Mouse (Mus musculus) urinary bladder, adult 2 months (tissue): ENCODE measurements at regions not wholly inside any gene's neighbourhood (a gene's known extent, or its start where the extent isn't known, plus 50 kb on each side); places are given as distances from the start of the nearest gene placed in this dataset.

Experiments
- DNase-seq: peaks from one replicate; pipeline ENCODE4 v3.0.0; 2022; ENCODE audit warnings: low spot score

DNA sequence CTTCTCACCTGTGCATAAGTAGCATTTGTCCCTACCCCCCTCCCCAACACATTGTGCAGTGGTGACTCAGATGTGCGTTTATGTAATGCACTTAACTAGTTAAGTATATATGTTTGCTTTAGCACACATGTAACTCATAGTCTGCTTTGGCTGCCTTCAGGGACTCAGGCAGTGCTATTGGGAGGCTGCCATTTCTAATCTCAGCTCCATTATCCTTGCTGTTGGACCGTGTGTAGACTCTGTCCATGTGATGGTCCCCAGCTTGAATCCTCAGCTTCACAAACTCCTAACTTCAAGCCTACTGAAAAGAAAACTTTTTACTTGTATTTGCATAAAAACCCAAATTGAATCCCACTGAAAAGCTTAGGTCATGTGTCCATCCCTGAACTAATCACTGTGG is 194.7 kb upstream of the Ppp2r3a start:
- no peak for DNase-seq

DNA sequence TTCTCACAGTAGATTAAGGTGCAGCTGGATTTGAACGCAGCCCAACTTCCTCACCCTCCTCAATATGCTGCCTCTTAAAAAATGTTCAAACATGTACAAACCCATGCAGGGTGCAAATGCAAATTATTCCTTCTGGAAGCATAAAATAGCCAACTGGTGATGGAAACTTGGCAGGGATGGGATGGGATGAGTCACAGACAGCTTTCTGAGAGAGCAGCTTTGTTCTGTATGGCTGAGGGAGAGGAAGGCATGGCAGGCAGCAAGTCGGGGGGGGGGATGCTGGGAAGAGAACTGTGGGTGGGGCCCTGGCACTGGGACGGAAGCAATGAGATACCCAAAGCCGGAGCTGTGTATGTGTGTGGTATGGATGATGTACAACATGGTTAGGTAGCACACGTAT is 194.2 kb upstream of the Ppp2r3a start:
- no peak for DNase-seq

DNA sequence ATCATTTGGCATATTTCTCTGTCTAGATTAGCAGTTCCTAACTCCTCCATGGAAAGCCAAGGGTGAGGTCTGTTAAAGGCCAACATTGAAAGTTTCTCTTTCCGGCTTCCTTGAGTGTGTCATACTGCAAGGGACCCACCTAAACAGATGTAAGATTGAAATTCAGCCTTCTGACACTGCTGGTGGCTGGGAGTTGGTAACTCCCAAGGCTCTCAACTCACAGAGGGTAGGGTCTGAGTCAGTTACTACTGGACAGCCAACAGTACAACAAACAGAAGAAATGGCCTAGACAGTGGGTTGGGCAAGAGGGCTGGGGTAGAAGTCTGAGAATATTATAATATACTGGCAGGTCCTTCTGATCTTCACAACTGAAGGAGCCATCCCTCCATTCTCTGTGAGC is 193.7 kb upstream of the Ppp2r3a start:
- DNase-seq: no peak

DNA sequence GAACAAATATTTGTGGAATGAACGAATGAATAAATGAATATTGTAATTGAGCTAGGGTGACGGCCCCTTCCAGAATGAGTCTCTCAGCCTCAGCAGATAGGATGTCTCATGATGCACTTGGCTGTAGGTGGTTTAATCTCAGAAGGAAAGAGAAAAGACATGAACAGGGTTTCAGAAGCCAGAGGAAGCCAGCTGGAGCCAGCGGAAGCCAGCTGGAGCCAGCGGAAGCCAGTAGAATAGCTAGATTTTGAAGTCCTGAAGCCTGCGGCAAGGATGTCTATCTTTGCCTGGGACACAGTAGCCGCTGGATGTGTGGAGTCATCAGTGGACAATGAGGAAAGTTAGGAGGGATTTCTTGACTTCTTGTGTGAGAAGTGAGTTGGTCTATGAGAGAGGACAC is 188.3 kb upstream of the Ppp2r3a start:
- no peak for DNase-seq

DNA sequence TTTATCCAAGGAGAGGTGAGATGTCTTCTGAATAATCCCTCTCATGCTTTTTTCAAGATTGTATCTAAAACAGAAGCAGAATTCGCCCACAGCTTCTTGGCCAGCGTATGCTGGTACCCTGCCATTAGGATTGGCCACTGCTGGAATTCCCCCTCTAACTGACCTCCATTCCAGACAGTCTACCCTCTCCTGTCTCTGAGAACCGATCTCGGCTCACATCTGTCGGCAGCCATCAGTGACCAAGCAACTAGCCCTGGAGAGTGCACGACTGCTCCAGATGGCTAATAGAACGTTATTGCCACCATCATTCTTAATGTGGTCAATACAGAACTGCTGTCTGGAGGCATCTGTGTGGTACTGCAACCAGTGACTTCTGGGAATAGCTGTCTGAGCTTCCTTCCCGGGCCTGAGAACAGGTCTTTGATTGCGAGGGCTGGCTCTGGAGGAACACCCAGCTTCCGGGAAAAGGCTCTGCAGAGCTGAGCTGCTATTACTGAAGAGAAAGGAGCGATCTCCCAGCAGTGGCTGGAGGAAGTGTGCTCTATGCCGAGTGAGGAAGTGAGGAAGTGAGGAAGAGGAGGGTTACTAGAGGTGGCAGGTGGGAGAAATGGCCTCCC is 187.1 kb upstream of the Ppp2r3a start:
- no peak for DNase-seq

DNA sequence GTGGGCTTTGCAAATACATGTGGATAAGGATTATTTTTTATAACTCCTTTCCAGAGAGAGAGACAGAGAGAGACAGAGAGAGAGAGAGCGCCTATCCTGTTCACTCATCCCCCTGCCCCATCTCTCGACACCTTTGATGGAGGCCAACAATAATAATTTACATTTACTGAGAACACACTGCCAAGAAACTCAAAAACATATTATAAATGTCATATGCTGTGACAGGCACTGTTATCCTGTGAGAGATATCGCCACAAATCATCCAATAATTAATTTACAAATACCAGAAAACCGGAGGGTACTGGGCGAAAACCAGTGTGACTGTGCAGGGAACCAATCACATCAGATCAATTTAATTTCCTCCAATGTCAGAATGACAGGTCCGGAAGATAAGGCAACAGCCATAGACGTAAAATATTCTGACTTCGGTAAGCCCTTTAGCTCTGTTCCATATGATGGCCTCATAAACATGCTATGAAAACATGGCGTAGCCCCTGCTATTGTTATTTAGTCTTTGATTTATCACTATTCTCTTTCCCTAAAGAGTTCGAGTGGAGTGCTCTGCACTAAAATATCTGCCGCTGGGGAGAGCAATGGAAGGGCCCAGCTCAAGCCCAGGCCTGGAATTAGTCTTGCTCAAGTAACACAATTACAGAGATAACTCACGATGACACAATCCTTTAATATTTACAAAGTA is 173.5 kb upstream of the Ppp2r3a start:
- DNase-seq: no peak

DNA sequence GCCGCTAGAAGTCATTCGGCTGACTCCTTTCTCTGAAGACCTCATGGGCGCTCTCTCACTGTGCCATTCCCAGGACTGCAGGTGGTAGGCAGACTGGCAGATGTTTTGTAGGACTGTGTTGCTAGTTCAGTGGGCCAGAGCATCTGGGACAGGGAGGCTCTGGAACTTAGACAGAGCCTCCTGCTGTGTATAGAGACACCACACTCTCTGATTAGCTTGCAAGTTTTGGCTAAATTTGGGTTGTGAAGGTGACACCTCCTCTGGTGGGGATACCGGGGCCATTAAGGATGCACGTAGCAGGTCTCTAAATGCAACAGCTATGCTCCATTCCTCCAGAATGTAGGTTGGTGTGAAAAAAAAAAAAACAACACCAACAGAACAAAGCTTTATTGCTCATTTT is 171.4 kb upstream of the Ppp2r3a start:
- DNase-seq: no peak

DNA sequence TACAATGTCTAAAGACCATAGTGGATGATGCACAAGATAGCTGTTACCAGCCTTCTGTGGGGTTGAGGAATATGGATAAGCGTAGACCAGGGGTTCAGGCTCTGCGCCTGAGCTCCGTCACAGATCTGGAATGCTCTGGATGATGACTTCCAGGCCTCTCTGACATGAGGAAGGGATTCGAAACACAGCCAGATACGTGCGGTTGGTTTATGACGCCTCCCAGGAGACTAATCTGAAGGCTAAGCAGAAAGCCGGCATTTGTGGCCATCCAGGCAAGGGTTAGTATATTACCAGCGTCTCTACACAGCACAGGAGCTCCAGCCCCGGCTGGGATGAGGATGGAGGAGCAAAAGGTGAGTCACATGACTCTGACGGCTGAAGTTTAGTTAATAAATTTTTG is 170.4 kb upstream of the Ppp2r3a start:
- no peak for DNase-seq

DNA sequence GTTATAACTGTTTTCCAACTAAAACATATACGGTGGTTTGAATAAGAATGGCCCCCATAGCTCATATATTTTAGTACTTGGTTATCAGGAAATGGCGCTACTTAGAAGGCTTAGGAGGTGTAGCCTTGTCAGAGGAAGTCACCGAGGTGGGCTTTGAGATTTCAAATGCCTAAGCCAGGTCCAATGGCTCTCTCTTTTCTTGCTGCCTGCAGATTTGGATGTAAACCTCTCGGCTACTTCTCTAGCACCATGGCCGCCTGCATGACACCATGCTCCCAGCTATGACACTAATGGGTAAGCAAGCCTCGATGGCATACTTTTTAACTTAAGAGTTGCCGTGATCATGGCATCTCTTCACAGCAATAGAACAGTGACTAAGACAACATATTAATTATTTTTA is 169.5 kb upstream of the Ppp2r3a start:
- no peak for DNase-seq

DNA sequence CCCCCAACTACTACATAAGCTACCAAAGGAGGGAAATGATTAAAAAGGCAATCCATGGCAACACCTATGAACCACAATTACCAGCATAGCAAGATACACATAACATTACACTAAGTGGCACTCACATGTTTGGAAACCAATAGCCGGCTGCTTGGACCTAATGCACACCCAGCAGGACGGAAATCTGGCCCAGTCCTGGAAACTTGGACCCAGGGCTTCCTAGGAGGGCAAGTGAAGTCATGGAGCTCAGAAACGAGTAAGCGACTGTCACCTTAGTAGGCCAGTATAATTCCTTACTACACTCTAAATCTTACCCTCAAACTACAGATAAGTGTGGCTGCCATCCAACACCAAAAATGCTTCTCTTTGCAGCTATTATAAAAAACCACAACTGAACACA is 168.6 kb upstream of the Ppp2r3a start:
- DNase-seq: no peak

DNA sequence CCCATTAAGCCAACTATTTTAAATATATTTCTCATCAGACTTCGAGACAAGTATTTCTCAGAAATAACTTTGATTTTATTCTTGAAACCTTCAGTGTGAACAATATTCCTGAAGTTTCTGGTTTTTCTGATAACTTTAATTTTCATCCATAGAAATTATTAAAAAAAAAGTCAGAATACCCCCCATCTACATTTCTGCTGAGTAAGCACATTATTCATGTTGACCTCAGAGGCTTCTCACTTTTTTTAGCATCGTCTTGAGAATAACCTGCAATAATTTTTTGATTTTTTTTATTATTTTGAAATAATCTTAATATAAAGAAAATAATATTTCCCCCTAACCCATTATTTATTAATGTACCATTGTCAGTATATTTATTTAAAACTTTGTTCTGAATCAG is 166.1 kb upstream of the Ppp2r3a start:
- no peak for DNase-seq

DNA sequence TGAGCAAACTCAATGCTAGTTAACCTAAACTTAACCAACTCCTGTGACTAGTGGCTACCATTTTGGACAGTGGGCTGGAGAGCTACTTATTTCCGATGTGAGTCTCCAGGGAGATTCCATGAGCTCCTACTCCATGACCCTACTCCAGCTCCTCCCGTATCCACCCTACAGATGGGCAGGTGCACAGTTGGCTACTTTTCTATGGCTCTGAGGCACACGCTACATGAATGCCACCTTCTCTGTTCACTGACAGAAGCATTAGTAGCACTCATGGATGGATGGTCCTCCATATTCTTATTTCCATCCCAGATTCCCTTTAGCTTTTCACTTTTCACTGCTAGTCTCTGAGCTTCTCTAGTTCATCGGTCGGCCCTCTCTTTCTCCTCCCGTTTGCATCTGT is 164.7 kb upstream of the Ppp2r3a start:
- DNase-seq: no peak

DNA sequence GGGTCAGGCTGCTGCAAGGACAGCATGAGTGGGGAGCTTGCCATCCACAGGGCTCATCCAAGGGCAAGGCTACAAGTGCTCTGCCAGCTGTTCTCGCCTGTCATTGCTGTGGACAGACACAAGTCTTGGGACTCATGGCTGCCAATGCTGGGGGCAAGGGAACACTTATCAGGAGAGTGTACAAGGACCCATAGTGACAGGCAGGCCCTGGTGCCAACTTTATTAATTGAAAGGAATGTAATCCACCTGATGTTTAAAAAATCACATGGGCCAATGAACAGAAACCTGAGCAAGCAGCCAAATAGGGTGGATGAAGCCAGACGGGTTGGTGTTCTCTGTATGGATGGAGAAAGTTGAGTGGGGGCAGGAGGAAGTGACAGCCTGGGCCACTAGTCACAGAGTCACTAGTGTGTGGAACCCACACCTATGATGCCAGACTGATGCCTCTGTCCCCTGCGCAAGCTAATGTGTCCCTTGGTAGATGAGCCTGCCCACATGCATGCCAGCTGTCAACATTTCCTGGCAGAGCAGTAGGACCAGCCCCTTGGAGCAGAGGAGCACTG is 161.6 kb upstream of the Ppp2r3a start:
- DNase-seq: no peak

DNA sequence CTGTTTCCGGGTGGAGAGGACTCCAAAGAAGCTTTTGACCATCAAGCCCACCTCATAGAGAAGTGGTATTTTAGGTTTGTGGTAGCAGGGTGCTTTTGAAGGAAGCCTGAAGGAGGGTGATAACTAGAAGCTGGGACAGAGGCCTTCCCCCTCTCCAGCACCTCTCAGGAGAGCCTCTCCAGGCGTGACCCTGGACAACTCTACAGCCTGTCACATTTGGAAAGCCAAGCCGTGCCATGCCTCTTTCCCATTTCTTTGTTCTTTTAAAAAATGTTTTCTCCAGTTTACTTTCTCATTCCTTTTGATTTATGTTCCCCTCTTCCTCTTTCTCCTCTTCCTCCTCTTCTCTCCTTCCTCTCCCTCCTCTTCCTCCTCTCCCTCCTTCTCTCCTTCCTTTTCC is 160.4 kb upstream of the Ppp2r3a start:
- DNase-seq: no peak

DNA sequence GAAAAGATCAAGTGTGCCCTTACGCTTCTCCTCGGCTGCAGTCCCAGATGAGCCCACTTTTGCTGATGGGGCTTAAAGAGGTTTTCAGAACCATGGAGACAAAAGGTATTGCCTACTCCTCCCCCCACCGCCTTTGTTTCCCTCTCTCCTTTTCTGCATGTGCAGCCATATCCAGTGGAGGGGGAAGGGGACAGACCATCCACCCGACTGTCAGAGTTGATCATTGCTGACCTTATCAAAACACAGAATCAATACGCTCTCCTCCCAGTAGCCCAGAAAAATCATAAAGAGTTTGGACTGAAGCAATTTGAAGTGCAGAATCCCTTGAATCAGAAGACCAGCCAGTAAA is 159.9 kb upstream of the Ppp2r3a start:
- no peak for DNase-seq

DNA sequence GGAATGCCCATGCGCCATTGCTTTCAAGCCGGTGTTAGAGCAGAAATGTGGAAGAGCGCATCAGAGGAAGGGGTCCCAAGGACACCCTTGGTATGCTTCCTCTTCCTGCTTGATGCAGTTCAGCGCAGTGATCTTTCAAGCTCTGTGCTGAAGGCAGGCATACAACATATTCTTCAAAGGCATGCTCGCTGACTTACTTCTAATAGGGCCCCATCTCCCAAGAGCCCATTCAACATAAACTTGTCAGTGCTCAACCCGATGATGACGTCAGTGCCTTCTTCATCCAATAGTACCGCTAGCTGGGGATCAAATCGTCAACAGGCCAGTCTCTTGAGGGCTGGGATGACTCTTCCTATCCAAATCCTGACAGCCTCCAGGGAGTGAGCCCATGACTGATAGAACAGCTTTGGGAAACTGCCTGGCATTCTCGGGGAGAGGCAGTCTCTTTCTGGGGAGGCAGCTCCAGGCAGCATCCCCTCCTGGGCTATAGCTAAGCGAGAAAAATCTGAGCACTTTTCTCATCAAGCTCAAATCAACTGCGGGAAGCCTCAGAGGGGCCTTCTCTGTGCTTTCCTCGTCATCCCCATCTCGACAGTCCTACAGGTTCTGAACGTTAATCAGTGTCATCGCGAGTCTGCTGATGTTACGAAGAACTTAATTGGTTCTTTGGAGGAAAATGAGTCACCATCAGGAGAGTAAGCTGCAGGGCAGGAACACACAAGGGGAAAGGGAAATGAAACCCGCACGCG is 159.4 kb upstream of the Ppp2r3a start:
- no peak for DNase-seq

DNA sequence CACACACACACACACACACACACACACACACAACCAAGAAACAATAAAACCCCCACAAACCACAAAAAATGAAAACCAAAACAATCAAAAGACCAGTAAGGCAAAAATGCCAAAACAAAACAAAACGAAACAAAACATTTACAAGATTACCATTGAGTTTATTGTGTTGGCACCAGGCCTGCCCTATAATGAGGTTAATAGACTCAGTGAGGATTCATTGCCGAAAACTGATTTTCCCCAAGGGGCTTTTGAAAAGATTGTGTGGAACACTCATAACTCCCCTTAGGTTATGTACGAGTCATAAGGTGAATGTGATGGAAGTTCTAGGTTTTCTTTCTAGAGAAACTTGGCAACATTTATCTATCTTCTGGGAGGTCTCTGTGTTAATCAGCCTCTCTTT is 158.8 kb upstream of the Ppp2r3a start:
- DNase-seq: no peak

DNA sequence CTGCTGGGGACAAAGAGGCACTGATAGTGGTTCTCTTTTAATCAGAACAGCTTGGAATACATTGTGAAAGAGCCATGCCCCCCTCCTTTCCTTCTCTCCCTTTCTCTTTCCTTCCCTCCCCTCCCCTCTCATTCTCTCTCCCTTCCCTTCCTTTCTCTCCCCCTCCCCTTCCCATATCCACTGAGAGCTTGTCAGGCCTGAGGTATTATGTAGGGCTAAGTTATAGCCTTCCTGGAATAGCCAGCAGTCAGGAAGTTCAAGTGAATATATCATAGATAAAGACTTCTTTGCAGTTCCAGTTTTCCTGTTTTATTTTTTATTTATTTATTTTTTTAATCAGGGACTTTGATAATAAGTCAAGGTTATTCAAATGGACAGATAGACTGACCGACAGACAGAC is 156.5 kb upstream of the Ppp2r3a start:
- DNase-seq: no peak

DNA sequence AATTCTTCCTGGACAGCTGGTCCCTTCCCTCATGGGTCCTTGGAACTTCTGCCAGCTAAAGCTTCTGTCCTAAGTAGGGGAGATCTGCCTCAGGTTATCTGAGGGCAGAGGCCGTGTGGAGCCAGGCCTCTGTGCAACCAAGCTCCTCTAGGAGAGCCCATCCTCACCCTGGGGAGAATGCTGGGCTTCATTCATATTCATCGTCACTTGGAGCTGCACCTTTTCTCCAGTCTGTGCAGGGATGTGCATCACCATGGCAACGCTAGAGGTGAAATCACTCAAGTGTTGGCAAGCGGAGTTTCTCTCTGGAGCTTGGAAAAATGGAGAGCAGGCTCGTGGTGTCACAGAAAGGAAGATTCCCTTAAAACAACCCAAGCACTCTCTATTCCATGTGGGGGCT is 155.5 kb upstream of the Ppp2r3a start:
- no peak for DNase-seq

DNA sequence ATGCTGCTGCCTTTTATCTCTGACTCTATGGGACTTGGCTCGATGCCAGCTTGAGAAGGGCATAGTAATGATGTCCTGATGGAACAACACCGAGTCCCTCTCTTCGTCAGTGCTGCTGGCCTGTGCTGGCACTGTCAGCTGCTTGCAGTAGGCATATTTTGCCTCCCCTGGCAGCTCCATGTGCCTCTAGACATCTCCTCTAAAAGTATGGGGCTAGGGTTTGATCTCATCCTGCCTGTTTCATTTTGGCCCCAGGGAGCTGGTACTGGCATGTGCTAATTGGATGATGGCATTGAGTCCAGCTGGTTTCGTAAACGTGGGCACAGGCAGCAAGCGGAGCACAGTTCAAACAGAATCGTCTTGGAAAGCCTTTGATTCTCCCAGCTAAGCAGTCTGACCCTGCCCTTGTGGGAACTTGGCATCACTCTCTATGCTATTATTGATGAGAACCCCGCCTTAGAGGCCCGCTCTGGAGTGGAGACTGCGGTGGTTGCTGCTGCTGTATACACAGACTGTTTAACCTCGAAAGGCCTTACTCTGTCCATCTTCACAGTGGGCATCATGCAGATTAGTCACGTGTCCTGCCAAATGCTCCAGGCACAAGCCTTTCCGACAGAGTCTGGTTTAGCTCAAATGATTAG is 153.0 kb upstream of the Ppp2r3a start:
- DNase-seq: no peak

DNA sequence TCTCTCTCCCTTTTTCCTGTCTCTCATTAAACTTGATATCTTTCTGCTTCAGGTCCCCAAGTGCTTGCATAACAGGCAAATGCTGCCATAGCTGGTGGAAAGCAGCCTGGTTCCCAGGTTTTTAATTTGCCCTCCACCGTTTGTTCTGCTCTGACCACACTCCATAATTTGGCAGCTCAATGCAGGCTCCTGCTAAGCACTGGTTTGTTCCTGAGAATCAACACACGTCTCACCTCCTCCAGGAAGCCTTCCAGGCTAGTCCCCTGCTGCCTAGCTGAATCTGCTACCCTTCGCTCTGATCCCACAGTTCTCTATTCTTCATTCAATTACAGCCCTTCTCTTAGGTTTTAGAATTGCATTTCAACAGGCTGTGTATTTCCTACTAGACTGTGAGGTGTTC is 152.4 kb upstream of the Ppp2r3a start:
- no peak for DNase-seq

DNA sequence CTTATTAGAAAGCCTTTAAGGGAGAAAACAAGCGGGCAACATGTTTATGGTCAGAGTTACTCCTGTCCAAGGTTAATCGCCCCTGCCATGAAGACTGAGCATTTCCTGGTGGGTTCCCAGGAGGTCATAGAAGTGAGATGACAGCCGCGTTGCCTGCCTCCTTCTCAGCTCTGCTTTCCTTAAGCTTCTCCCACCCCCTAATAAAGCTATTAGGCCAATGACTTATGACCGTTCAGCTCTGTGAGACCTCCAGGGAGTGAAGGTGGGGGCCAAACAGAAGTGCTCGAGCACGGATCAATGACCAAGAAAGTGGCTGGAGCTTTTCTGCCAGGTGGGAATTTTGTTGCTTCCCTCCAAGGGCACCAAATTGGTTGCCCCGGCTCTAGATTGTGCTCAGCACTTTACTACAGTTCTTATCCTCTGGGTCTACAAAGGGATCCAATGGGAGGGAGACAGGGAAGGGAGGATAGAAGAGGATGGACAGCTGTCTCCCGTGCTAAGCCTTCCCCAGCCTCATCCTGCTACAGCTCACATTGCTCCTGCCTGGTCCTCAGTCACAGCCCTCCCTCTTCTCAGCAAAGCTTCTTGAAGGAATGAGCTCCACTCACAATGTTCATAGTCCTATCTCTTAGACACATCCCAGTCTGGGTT is 151.1 kb upstream of the Ppp2r3a start:
- DNase-seq: no peak
